Mouse (Mus musculus) erythroblast, embryonic 14.5 days (primary cell): ENCODE data around the gene Pde10a.

ENCODE experiments used
- GATA1 ChIP-seq: IDR thresholded peaks from 2 replicates; pipeline ENCODE4 v1.6.1; 2012; ENCODE audit warnings: low read length, inconsistent platforms, mixed read lengths
- TAL1 ChIP-seq: IDR thresholded peaks from 3 replicates; pipeline ENCODE4 v1.6.1; 2012; ENCODE audit warnings: low read length, inconsistent platforms, mixed read lengths

GRCm38 (mm10) chr17:8499564-8500117, 25.5 kb upstream of the Pde10a start:
- no peak for TF ChIP-seq TAL1
- no peak for TF ChIP-seq GATA1
